Mouse (Mus musculus): ENCODE data around the gene Ptprz1.

Ptprz1 gene

DNA sequence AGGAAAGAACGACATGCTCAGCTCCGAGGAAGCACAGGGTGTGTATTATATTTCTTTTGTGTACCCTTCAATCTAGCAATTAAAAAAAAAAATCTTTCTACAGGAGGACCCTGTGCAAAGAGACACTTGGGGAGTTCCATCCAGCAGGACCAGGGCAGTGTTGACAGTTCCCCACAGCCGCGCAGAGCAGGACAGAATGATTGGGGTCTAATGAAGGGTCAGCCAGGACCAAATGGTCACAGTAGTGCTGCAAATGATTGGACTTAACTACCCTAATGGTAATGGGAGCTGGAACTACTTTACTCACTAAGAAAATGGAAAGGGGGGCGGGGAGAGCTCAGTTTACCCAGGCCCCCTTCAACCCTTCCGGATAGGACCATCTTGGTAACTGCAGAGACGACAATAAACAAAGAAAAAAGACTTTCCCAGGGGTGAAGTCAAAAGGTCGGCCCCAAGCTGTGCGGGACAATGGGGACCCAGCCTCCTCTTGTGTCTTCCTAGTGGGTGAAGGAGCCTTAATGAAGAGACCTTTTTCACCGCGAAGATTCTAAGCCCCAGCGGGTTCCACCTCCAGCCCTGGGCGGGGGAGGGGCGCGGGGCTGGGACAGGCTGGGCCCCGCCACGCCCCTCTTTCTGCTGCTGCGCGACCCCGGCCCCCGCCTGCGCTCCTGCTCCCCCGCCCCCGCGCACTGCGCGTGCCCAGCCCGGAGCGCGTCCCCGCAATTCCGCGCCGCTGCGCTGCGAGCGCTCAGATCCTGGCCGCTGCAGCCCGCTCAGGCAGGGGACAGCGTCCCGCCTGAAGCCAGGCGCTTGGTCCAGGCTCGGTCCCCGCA lies at the start of gene Ptprz1:
Gene Ptprz1, plus strand, starts transcription at position 722 of the 833 bp plus-strand sequence.
- no peak for DNase-seq (ENCODE audit: low spot score)

- no peak for DNase-seq (ENCODE audit: low spot score)
Observed at GRCm38 (mm10) chr6:22833637-22834036, 41.7 kb upstream of the Ptprz1 start.

DNA sequence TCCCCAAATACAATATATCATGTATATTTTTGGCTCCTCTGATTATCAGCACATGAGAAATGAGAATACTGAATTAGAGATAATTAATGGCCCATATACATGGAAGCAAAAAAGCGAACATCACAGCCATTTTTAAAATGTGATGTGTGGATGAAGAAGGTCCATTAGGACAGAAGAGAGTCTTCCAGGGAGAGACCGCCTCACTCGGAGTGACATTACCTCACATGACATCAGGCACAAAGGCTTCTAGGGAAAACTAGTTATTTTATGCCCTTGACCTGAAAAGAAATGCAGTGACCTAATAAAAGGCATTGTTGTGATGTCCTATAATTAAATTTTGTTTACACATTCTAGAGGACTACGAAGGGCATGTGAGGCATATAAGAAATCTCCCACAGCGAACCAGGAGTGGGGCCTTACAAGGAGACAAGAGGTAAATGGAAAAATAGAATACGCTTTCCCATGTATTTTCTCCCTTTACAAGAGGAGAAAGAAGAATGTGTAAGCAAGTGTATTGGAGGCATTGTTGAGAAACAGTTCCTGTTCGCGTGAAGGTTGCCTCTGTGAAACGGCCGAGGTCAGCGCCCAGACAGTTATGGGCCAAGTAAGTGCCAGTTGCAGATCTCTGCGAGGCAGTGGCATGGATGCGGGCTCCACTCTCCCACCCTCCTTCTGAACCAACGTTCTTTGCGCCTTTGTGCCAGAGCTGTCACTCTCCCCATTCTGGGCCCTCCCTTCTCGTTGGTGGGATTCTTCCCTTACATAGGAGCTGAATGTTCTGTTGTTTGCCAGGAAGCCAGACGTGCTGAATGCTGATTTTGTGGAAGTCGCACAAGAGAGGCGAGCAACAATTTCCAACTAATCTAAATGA lies 41.0 kb upstream of the Ptprz1 start:
- no peak for DNase-seq (ENCODE audit: low spot score)

GRCm38 (mm10) chr6:22875614-22876541 lies 576 bp downstream of the Ptprz1 start:
- no peak for DNase-seq (ENCODE audit: low spot score)

GRCm38 (mm10) chr6:22887978-22888377 lies 12.7 kb downstream of the Ptprz1 start:
- no peak for DNase-seq (ENCODE audit: low spot score)

DNA sequence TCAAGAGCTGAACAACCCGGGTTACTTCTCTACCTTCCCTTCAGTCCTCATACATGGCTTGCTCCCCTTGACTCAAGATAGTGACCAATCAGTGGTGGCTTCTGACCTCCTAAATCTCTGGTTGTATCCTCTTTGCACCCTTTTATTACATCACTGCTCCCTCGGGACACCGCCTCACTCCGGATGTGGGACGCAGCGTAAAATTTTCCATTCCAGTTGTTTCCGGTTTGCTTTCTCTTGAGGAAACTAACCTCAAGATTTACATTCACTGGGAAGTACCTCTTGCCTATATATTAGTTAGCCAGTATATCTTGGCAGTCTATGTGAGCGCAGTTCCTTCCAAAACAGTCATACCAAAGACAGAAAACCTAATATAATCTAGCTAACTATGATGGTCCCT lies 14.0 kb downstream of the Ptprz1 start:
- DNase-seq (ENCODE audit: low spot score), result no peak

GRCm38 (mm10) chr6:22901983-22902382 lies 26.7 kb downstream of the Ptprz1 start:
- DNase-seq (ENCODE audit: low spot score), result no peak

DNA sequence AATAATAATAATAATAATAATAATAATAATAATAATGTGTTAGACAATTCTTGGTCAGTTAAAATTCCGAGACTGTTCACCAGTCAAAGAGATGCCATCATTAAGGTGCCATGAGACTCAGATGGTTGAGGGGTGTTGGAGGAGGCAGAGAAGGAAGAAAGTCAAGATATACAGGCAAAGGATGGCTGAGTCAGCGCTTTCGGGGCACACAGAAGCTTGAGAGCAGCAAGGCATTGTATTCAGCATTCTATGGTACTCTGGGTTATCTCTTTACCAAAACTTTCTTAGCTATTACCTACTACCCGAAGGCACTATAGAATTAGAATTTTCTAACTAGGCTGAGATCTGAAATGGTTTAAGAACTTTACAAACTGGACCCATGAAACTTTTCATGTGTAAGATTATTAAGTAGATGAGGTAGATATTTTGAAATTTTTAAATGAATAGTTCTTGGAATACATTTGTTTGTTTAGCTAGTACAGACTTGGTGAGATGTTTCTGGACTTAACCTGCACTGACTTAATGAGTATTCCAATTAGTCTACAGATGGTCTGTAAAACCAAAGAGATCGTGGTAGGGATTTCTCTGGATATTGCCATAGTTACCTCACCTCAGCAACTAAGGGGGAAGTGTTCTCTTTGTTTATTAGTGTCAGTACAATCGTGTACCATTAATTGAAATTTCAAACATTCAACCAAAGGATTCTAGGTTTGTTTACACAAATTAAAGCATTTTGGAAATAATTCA lies 33.4 kb downstream of the Ptprz1 start:
- DNase-seq (ENCODE audit: low spot score), result no peak

- DNase-seq (ENCODE audit: low spot score), result no peak
Observed at GRCm38 (mm10) chr6:22909257-22909907, 34.1 kb downstream of the Ptprz1 start.

DNA sequence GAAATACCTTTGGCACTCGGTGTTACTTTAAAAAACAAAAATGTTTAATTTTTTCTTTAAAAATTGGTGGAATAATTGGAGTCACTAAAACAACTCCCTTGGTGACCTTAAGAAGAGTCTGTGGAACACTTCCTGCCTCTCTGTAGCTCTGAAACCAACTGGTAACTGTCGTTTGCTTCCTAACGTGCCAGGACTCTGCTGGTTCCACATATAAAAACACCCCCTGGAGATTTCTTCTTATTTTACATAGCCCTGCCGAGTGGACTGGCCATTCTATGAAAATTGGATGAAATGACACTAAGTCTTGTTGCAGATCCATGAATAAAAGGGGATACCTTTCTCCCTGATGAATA lies 34.6 kb downstream of the Ptprz1 start:
- DNase-seq (ENCODE audit: low spot score), result no peak

- DNase-seq (ENCODE audit: low spot score), result no peak
Observed at GRCm38 (mm10) chr6:22922880-22923279, 47.6 kb downstream of the Ptprz1 start.

DNA sequence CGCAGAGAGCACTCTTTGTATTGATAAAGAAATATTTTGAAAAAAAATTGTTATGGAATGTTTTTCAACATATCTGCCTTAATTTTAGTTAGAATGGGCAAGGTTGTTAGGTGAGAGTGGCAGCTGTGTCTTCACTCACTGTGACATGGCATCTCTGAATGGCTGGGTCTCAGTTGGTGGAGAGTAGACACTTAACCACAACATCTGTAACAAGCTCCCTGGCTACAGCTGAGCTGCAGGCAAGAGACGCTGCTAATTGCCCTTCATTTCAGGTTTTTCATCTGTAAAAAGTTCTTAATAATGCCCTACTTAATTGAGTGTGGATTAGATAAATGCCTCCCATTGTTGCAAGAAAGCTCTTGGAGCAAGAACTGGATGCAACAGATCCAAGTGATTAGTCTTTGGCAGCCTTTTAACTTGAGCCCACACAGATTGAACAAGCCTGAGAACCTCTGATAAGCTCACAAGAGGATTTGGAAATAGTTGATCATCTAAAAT lies 57.5 kb downstream of the Ptprz1 start:
- DNase-seq (ENCODE audit: low spot score), result no peak

- no peak for DNase-seq (ENCODE audit: low spot score)
Observed at GRCm38 (mm10) chr6:22937126-22937525, 61.8 kb downstream of the Ptprz1 start.

DNA sequence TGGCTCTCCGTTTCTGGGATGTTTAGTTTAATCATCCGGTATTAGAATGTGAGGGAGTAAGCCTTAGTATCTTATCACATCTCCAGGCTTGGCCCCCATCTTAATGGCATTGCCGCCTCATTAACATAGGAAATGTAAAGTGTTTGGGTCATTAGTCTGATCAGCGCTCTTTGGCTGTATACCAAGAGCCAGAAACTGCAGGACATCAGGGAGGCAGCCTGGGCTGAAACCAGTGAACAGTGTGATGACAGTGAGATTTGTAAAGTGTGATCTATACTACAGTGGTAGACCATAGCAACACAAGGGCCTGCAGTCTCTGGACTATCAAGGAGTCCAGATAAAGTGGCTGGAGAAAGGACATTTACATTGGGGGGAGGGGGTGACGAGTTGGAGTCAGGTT lies 62.2 kb downstream of the Ptprz1 start:
- DNase-seq (ENCODE audit: low spot score), result no peak

DNA sequence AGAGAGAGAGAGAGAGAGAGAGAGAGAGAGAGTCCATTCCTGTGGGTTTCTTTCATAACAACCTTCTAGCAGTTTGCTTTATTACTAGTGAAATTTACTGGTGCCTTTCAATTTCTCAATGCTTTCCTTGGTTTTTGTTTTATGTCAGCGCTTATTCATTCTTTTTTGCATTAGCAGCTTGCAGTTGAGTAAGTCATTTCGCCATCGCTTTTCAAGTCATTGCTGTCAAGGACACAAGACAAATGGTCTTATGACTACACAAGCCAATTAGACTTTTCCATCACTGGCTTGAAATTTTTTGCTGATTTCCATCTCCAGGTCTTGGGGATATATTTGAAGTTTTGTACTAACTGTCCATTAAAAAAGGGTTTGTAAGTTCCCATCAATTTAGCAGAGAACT lies 68.9 kb downstream of the Ptprz1 start:
- DNase-seq (ENCODE audit: low spot score), result no peak

- no peak for DNase-seq (ENCODE audit: low spot score)
Observed at GRCm38 (mm10) chr6:22963374-22963773, 88.1 kb downstream of the Ptprz1 start.

GRCm38 (mm10) chr6:22968073-22968472 lies 92.8 kb downstream of the Ptprz1 start:
- no peak for DNase-seq (ENCODE audit: low spot score)

DNA sequence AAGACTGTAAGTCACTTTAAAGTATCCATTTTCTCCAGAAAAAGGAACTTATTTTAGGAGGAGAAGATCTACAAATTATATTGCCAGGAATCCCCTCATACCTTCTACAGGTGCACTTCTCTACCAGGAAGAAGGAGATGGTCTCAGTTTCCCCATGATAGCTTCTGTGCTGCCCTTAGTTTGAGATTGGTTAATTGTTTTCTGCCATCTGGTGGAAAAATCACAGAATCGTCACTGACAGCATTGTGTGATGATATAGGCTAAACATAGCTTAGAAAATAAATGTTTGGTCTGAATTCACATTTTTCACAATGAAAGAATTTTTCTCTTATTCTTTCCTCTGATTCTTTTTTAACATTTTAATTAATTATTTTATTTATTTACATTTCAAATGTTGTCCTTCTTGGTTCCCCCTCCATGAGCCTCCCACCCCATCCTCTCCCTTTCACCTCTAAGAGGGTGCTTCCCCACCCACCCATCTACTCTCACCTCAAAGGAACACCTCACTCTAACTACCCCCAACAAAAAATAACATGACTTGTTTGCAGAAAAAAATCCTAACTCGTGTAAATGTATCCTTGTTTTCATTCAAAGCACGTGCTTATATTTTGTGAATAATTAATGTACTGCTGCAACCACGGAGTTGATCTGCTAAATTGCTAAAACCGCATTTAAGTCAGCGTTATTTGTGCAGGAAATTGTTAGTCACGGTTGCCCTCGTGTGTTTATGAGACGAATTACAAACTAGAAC lies 108.6 kb downstream of the Ptprz1 start:
- DNase-seq (ENCODE audit: low spot score), result no peak

DNA sequence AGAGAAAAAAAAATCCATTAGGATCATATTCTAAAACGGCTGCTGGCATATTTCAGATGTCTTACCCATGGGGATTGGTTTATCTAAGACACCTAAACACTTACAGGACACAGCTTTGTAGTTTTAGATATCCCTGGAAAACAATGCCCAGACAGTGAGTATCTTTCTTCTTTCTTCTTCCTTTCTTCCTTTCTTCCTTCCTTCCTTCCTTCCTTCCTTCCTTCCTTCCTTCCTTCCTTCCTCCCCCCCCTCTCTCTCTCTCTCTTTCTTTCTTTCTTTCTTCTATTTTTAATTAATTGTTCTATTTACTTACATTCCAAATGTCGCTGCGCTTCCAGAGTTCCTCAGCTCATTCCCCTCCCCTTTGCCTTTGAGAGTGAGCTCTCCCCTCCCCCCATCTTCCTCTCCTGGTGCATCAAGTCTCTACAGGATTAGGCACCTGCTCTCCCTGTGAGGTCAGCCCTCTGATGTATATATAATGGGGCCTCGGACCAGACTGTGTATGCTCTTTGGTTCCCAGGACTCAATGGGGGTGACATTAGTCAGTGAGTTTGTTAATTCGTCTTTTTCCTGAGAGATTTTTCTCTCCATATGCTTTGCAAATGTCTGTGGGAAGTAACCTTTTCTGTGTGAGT lies 109.3 kb downstream of the Ptprz1 start:
- no peak for DNase-seq (ENCODE audit: low spot score)

Measured in MN1 (cell line).